Mouse (Mus musculus) cerebellum, postnatal 25 days (tissue): Measurements from ENCODE around the gene Atg101.
"Not testable (repeated sequence)": the region's sequence is repeated elsewhere in the genome, so short reads cannot be mapped to it uniquely, and the experiment has no call there.

Source experiments
- DNase-seq, 2 experiments: peaks; one replicate each; pipeline ENCODE4 v3.0.0; 2021; ENCODE audit warnings: mixed read lengths in 2 of 2

Gene Atg101

DNA sequence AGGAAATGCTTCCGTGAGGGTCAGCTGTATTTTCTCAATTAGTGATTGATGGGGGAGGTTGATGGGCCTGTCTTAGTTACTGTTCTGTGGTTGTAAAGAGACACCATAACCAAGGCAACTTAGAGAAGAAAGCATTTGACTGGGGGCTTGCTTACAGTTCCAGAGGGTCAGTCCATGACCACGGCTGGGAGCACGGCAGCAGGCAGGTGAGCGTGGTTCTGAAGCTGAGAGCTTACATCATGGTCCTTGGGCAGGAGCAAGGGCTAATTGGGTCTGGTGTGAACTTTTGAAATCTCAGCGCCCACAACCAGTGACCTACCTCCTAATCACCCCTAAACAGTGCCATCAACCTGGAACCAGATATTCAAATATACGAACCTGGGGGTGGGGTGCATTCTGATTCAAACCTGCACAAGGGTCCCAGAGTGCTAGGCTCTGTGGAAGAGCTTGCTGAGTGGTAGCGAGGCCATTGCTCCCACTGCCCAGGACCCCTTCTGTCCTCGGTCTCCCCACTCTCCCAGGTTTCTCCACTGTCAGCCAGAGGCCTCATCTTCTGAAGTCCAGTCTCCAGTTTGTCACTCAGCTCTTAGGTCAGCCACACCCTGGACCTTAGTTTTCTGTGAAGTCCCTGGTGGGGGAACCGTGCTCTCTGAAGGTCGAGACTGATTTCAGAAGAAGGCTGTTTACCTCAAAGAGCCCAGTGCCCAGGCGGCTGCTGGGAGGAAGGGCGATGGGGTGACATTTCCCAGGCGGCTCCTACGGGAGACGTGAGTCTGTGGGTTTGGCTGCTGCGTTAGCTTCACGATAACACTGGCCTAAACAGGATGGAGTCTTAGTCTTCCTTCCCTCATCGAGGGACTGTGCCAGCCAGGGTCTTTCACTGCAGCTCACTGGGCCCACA is 33.1 kb downstream of the Atg101 start:
- no peak for DNase-seq

DNA sequence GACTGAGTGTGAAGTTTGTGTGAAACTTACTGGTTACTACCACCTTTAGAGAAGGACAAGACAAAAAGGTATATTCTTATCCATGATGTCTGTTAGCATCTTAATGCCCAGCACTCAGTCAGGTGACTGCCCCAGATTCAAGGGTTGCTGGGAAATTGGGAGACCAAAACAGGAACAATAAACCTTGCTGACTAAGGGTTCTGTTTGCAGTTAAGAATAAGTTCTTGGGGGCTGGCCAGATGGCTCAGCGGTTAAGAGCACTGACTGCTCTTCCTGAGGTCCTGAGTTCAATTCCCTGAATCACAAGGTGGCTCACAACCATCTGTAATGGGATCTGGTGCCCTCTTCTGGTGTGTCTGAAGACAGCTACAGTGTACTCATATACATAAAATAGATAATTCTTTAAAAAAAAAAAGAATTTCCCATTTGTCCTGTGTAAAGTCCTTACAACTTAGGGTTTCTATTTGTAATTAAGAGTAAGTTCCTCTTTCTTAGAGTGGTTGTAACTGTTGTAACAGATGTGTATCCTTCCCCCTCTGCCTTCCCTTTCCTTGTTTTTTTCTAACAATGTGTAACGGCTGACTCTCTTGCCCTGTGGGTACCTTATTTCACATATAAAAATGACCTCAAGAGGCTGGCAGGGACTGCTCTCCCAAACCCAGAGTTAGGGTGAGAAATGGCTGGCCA is 33.9 kb downstream of the Atg101 start:
- no peak for DNase-seq

DNA sequence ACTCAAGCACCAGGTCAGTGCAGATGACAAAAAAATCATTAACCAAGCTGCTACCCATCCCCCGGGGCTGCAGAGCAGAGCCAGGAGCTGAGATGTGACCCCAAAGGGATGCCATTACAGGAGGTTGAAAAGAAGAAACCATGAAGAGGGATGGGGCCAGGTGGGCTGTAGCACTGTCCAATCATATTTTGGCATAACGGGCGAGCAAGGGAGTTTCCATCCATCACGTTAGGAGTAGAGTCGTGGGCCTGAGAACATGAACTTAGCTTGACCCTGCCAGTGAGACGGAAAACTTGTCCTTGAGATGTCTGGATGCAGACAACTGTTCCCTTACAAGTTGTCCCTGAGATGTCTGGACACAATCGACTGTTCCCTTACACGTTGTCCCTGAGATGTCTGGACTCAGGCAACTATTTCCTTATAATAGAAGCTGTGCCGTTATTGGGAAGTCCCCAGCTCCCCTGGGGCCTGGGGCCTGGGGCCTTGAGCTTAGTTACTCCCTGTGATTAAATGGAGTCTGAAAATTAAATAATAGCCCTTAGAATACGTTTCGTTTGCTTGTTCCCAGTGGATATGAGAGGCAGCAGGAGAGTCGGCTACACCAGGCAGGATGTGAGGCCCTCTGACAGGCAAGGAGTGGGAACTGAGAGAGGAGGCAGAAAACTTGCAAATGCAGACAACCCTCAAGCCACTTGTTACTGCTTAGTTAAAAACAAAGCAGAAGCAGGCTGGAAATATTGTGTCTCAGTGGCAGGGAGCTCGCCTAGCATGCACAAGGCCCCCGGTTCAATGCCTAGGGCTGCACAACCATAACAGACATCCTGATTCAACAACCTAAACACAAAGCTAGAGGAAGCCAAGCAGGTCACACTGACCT is 35.1 kb downstream of the Atg101 start:
- no peak for DNase-seq

DNA sequence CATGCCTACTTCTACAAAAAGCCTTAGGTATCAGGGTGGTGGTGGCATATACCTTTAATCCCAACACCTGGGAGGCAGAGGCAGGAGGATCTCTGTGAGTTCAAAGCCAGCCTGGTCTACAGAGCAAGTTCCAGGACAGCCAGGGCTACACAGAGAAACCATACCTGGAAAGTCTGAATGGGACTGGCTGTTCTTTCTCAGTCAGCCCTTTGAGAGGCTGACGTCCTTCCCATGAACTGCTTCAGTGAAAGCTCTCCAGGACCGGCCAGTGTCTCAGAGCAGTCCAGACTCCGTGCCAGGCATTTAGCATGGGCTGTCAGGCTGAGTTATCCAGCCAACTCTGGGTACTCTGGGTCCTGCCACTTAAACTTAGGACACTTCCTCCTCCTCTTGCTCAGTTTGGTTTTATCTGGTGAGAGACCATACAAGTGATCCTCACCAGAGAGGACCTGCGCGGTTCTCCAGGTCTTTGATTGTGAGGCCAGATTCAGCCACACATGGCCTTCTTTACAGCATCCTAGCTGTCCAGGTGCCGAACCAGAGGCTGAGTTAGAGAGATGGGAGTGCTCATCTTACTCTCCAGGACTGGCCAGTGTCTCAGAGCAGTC is 36.0 kb downstream of the Atg101 start:
- DNase-seq = no peak

DNA sequence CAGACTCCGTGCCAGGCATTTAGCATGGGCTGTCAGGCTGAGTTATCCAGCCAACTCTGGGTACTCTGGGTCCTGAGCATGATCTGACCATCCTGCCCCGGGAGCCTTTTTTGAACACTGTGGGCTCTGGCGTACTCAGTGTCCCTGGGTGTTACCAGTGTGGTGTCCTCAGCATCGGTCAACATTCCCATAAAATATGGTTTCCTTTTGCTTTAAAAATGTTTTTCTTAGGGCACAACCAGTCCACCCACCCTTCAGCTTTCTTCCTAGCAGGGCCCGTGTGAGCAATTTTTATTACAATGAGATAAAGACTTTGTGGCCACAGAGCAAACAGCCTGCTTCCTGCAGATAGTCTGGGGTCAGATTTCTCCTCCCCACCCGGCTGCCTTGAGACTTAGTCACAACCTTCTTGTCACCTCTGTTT is 36.6 kb downstream of the Atg101 start:
- no peak for DNase-seq

DNA sequence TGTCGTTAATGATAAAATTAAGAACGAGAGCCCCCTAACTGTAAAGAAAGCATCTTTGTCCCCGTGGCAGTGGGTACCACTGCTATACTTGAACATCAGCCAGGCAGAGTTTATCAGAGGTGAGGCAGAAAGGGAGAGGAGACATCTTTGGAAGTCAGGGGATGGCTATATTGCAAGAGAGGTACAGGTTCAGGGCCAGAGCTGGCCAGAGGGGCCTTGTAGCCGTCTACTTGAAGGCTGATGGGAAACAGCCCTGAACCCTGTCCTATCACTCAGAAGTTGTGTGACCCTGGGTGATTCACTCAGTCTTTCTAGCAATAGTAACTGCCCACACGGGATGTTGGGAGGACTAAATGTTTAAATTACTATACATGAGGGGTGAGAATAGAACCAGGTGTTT is 37.1 kb downstream of the Atg101 start:
- no peak for DNase-seq

DNA sequence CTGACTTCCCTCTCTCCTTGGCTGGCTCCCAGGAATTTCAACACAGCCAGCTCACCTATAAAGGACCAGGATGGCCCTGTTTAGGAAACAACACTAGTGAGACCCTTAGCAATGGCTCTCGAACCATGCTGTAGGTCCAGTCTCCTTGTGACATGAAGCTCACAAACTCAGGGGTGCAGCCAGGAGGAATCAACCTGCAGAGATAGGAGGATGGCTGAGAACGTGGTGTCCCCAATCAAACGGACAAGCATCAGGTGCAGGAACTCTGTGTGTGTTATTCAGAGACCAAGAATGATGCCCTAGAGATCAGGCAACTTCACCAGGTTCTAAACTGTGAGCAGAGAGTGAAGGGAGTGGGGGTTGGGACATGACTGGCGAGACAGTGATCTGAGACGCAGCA is 38.0 kb downstream of the Atg101 start:
- DNase-seq = no peak

DNA sequence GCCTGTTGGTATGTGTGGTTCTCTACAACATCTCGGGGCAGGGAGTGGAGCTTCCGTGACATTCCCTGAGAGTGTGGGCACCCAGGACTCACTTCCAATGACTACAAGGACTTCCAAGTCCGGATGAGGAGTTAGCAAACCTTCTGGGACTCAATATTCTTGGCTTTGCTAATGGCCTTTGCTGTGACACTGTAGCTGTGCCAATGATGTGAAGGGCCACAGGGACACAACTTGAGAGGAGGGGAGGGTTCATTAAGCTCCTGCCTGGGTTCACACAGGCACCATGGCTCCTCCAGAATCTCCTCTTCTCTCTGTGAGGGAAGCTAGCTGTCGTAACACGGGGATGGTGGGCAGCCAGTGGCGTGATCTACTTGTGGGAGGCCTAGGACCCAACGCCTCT is 38.6 kb downstream of the Atg101 start:
- no peak for DNase-seq

DNA sequence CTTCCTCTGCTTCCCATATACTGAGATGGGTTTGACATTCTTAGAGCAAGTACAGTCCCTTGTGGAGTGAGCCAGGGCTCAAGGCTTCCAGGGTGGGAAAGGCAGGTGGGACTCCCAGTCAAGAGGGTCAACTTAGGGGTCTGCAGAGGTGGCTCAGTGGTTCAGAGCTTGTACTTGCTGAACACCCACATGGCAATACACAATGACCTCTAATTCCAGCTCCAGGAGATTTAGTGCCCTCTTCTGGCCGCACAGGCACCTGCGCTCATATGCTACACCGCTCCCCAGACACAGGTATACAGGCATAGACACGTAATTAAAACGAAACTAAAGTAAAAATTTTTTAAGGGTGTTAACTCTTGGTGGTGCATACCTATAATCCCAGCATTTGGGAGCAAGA is 39.4 kb downstream of the Atg101 start:
- no peak for DNase-seq

DNA sequence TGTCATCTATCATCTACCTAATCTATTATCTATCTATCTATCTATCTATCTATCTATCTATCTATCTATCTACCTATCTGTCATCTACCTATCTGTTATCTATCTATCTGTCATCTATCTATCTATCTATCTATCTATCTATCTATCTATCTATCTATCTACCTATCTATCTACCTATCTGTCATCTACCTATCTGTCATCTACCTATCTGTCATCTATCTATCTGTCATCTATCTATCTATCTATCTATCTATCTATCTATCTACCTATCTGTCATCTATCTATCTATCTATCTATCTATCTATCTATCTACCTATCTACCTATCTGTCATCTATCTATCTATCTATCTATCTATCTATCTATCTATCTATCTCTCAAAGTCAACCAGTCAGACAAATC is 40.3 kb downstream of the Atg101 start:
- DNase-seq = not testable (repeated sequence)

DNA sequence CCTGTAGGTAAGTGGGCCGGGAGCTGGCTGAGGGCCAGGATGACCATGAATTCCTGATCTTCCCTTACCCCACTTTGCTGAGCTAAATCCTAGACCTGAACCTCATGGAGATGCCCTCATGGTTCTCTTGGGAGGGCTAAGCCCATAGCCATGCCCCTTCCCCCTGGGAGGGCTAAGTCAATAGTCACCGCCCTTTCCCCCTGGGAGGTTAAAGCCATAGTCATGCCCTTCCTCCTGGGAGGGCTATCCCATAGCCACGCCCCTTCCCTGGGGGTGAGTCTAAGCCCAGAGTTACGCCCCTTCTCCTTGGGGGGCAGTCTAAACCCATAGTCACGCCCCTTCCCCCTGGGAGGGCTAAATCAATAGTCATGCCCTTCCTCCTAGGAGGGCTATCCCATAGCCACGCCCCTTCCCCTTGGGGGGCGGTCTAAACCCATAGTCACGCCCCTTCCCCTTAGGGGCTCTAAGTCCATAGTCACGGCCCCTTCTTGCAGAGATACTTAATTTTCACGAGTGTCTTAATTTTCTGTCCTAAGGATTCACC is 42.0 kb downstream of the Atg101 start:
- no peak for DNase-seq

DNA sequence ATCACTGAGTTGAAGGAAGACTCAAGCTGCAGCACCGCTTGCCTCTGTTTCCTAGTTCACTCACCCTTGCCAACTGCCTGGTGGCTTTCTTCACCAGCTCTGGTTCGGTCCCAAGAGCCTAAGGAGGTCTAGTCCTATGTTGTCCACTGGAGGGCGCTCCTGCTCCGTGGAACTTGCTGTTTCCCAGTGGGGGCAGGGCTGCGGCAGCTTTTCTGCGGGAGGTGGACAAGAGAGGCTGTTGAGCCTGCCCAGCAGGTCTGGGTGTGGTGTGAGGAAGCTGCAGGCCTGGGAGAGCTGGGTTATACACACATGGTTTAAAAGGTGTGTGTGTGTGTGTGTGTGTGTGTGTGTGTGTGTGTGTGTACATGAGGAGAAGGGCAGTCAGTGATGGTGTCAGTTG is 43.2 kb downstream of the Atg101 start:
- peak; percentile 80 to 89 for DNase-seq

DNA sequence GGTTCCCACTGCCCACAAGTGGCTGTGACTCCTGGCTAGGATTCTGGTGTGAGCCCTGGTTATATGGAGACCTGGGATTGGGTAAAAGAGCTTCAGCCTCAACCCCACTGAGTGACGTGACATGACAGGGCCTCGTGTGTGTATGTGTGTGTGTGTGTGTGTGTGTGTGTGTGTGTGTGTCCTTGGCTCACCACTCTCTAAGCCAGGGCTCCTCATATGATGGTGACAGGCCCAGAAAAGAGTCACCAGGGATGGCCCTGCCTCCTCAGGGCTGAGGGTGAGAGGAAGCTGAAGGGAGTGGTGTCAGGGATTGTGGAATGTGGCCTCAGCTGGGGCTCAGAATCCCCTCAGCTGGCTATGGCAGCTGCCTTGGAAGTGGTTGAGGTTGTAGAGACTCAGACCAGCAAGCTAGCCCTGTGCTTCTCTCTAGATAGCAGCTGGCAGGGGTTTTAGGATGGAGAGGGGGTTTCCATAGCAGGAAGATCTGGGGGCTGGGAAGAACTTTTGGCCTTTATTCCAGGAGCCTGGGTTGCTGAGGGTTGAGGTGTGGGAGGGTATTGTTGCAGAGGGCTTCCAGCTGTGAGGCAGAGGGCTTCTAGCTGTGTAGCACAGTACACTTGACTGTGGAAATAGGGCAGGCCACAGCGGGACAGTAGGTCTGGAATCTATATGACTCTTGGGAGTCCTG is 44.9 kb downstream of the Atg101 start:
- DNase-seq = no peak

DNA sequence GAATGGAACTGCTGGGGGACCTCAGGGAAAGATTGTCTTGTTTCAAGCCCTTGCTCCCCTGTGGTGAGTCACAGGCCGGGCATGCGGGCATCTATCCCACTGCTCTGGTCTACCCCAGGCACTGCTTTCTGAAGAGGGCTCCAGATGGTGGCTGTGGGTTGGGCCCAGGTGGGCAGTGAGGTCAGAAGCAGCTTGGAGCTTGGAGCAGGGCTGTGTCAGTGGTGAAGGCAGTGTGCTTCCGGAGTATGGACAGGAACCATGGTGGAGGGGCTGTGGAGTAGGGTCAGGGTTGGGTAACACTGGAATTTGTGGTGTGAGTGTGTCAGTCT is 45.5 kb downstream of the Atg101 start:
- no peak for DNase-seq

DNA sequence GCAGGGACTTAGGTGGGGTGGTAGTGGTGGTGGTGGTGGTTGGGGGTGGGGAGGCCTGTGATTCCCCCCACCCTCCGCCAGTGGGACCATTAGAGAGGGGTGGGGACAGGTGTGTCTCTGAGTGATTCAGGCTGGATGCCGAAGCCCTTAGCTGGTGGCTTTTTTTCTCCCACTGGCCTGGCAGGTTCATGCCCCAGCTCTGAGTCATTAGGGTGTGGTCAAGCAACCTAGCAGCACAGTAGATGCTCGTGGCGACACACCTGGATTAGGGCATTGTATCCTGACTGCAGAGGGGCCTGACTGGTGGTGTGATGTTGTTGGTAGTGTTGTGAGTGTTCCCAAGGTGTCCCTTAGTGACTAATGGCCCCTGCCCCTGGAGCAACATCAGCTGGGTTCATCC is 47.0 kb downstream of the Atg101 start:
- no peak for DNase-seq

DNA sequence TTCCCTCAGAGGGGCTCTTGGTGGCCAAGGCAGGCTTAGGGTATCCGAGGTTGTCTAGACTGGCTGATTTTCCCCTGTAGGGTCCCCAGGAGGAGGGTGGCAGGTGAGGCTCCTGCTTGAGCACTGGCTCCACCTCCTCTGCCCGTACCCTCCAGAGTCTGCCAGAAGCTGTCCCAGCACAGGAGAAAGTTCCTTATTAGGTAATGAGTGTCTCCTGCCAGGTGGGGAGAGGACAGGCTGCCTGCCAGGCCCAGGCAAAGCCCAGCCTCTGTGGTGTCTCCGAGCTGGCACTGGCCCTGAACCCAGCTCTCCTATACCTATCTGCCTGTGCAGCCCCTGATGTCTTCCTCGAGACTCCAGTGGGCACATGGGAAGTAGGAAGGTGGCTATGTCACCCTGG is 48.3 kb downstream of the Atg101 start:
- DNase-seq = peak in 1 of 2 experiments; percentile 45

DNA sequence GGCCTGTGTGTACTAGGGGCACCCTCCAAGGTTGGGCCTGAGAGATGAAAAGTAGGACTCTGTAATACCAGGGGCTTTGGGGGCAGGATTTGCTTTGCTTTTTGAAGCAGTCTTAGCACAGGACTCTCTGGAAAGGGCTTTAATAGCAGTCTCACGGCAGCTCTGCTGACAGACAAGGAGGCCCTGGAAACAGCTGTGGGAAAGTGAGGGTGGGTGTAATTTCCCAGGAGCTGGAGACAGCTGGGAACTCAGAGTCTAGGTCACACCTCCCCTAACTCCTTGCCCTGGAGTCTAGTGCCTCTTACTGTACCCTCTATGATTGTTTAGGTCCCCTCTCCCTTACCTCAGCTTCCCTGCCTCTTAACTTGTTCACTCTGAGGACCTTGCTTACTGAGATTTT is 49.1 kb downstream of the Atg101 start:
- no peak for DNase-seq

DNA sequence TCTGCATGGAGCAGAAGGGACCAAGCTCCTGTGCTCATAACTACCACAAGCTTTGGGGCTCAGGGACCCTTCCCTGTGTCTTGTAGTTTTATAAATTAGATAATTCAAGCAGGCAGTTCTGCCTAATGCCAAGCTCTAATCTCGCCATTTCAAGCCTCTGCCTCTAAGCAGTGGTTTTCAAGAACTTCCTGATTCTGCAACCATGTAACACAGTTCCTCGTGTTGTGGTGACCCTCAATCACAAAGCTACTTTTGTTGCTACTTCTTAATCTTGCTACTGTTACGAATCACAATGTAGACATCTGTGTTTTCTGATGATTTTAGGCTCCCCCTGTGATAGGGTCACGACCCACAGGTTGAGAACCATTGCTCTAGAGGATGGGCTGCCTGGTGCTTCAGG is 49.6 kb downstream of the Atg101 start:
- DNase-seq = no peak

DNA sequence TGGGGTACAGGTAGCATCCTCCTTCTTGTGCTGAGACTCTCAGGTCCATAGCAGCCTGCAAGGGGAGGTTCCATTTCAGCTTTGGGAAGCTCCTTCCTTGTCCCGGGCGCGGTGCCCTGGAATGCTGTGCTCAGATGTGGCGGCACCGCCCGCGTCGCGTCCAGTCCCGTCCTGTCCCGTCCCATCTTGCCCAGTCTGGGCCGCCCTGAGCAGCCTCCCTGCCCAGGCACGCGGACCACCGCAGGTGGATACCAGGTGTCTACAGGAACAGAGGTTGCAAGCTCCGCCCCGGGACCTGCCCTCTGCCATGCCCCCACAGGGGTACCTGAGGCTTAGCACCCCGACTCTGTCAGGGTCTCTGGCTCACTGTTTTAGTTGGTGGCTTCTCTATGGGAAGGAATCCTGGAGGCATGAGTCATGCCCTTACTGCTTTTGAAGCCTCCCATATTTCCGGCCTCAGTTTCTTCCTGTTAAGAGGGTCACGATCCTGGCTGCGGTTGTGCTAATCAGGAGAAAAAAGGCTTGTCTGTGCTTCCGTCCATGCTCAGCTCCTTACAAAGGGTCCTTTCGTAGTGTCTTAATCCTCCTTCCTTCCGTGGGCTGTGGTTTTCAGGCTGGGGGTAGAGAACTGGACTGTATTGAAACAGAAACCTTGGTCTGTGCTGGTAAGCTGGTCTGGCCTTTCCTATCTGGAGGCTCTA is 52.6 kb downstream of the Atg101 start:
- no peak for DNase-seq

DNA sequence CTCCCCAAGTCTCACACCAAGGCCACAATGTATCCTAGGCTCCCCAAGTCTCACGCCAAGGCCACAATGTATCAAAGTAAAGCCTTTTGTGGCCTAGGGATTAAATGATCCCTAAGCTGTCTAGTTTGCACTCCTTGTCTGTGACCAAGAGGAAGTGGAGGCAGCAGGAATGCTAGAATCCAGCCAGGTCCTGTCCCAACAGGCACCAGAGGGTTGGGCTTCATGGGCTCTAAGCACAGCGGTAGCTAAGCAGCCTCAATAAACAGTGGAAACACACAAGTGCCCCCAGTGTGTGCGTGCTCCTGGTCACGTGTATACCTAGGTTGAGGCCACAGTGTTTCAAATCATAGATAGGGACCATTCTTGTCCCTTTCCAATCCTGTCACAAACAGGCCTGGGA is 54.3 kb downstream of the Atg101 start:
- no peak for DNase-seq

DNA sequence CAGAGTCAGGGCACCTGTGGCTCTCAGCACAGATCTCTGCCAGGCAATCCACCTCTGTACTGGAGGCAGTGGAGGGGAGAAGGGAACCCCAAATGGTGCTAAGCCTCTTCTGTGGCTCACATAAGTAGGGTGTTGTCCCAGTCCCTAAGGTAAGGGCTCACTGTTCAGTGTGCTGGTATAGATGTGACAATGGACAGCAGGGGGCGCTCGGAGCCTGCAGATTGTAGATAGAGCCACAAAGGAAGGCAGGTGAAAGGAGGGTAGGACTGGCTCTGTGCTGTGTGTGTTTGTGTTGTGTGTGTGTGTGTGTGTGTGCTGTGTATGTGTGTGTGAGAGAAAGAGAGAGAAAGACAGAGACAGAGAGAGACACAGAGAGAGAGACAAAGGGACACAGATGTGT is 55.5 kb downstream of the Atg101 start:
- peak; percentile 88 to 95 for DNase-seq
